Mouse (Mus musculus) megakaryocyte, embryonic 14.5 days (primary cell): ENCODE measurements around the gene Tcl1b2.

Experiments used
- FLI1 ChIP-seq: IDR thresholded peaks from 2 replicates; pipeline ENCODE4 v1.6.1; 2012; ENCODE audit warnings: low read length, inconsistent platforms, mixed read lengths
- GATA1 ChIP-seq: IDR thresholded peaks from 3 replicates; pipeline ENCODE4 v1.6.1; 2012; ENCODE audit warnings: mixed read lengths, low read length, inconsistent platforms, borderline replicate concordance

DNA sequence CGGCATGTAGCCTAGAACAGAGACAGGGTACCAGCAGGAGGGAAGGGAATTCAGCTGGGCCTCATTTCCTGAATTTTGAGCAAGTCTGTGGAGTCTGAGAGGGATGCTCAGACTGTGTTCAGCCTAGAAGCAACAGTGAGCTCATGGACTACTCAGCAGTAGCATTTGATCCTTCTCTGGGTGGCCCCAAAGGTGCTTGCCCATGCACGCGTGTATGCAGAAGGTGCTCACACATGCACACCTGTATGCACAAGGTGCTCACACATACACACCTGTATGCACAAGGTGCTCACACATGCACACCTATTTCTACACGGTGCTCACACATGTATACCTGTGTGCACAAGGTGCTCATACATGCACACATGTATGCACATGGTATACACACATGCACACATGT is 37.0 kb upstream of the Tcl1b2 start:
- TF ChIP-seq GATA1 (no peak), FLI1 (no peak)
